Comparison of ENCODE assay signal across 8 mouse cellular contexts in the genomic region with DNA sequence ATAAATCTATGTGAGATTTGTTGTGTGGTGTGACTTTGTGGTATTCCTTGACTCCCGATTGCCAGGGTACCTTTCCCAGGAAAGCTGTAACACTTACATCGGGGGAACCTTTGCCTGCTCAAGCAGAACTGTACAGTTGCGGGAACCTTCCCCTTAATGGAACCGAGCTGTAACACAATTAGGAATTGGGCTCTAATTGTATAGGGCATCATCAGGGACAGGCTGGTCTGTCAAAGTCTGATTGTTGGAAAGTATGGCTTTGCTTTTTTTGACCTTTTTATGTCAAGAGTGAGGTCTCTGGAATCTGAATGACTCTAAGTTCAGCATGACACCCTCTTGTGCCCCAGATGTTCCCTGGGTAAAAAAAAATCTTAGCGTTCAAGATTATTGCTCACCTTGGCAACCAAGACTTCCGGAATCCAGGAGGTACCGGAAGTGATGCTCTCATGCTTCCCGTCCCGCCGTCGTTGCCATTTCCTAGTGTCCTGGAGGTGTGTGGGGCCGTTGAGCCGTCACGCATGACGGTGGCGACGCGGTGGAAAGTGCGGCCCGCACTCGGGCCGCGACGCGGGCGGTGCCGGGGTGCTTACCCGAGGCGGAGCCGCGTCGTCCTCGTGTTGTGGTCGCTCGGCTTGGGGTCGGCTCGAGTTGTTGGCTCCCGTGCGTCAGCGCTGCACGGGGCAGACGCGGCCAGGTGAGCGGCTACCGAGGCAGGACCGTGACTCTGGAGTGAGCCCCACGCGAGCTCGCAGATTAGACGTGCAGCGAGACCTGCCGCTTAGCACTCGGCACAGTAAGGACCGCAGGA. TPM values are rescaled to one million over a fixed set of nuclear protein-coding genes. Genes with fewer than 3 reads are reported as not detected.
DNase-seq lines count a peak whose midpoint lies in the region; ATAC-seq lines count a peak whose summit lies in the region.

No protein-coding gene starts in this region.

- peaks cover 15% of the 10 kb centered on the region; the same call in 1 of the 2 replicates for H3K36me3 ChIP-seq in intestine, embryonic 14.5 days (ENCODE audit: control insufficient read depth, insufficient read depth, low read length)

- peak overlapping the region; percentile 84 for H3K9ac ChIP-seq in intestine, embryonic 14.5 days (ENCODE audit: low read length)

- DNase-seq in adrenal gland, postnatal 10 days = peak; percentile 72
- DNase-seq in embryo, embryonic 9.5 days (ENCODE audit: extremely low spot score) = peak; percentile 61
- peak; percentile 23 to 29 for DNase-seq in gastrocnemius, postnatal 36 days
- DNase-seq in intestine, embryonic 14.5 days (ENCODE audit: low spot score) = peak; percentile 81
- peak; percentile 71 to 74 for DNase-seq in left cerebral cortex, postnatal 14 days (ENCODE audit: low spot score in 2 of 2)
- DNase-seq in right cerebral cortex, postnatal 10 days (ENCODE audit: low spot score in 2 of 2) = peak; percentile 84 to 90
- peak; percentile 41 to 66 for DNase-seq in urinary bladder, postnatal 36 days (ENCODE audit: low spot score in 2 of 2)

- peak overlapping the region; percentile 16; the same call in 1 of the 2 replicates for H3K27ac ChIP-seq in intestine, embryonic 14.5 days (ENCODE audit: low read depth)

- intact Hi-C loops in gastrocnemius, postnatal 36 days (cut with DNase I) = no loop called here
- intact Hi-C loops in left cerebral cortex, postnatal 14 days (cut with DNase I) = no loop called here

- H3K9me3 ChIP-seq in intestine, embryonic 14.5 days (ENCODE audit: control insufficient read depth, low read length) = peaks cover 8% of the 10 kb centered on the region

- 0 out of 2 replicates have a peak, but pooled peaks cover 3% of the 10 kb centered on the region for H3K27me3 ChIP-seq in intestine, embryonic 14.5 days (replicated peaks; ENCODE audit: control insufficient read depth, insufficient read depth, low read length)

- peak overlapping the region; percentile 94 for H3K4me2 ChIP-seq in intestine, embryonic 14.5 days (ENCODE audit: low read length)

- peak; percentile 87 for ATAC-seq in intestine, embryonic 14.5 days (replicated peaks; ENCODE audit: low FRiP score, low TSS enrichment, low read depth)
- ATAC-seq in megakaryocyte progenitor cell, adult 5-6 weeks (replicated peaks; ENCODE audit: poor library complexity) = peak; percentile 91

- 6% methylated on average over 54 of the region's 54 CpGs for WGBS in intestine, embryonic 14.5 days

- H3K4me3 ChIP-seq in intestine, embryonic 14.5 days (ENCODE audit: low read depth, low read length) = peak overlapping the region; percentile 83

- peaks cover 5% of the 10 kb centered on the region; the same call in 1 of the 2 replicates for H3K4me1 ChIP-seq in intestine, embryonic 14.5 days (replicated peaks; ENCODE audit: control insufficient read depth, insufficient read depth, low read length)

RNA-seq across cellular contexts. Expression of a gene that starts 1.1 kb away (rescaled TPM):
- total RNA-seq in adrenal gland, postnatal 10 days (2021) = 10 to 100 TPM in 1 of 2 experiments, 1 to 10 TPM in 1; 8.5 to 12.5 TPM
- total RNA-seq in gastrocnemius, postnatal 36 days (2021) = 1 to 10 TPM; 3.3 to 3.4 TPM
- 3.2 and 3.3 TPM in 2 replicates for polyA plus RNA-seq in intestine, embryonic 14.5 days (2014; fragmentation: Nextera tagmentation; extraction: Ambion mirVana)
- 1 to 10 TPM; 4.8 to 5.6 TPM for total RNA-seq in left cerebral cortex, postnatal 14 days (2021)
- 1.4 TPM in 2 replicates for total RNA-seq in megakaryocyte progenitor cell, adult 5-6 weeks (2015)
- 1.6 and 2.2 TPM in 2 replicates for total RNA-seq in megakaryocyte progenitor cell, adult 5-6 weeks (2017)

RNA-seq across cellular contexts. Expression of a gene that starts 20.8 kb away (rescaled TPM):
- total RNA-seq in adrenal gland, postnatal 10 days (2021) = 100 to 1,000 TPM in 1 of 2 experiments, 10 to 100 TPM in 1; 93.7 to 136 TPM
- total RNA-seq in gastrocnemius, postnatal 36 days (2021) = 10 to 100 TPM; 27.6 to 35.0 TPM
- polyA plus RNA-seq in intestine, embryonic 14.5 days (2014; fragmentation: Nextera tagmentation; extraction: Ambion mirVana) = 56.0 and 56.9 TPM in 2 replicates
- total RNA-seq in left cerebral cortex, postnatal 14 days (2021) = 100 to 1,000 TPM; 150 to 160 TPM
- 27.2 and 35.6 TPM in 2 replicates for total RNA-seq in megakaryocyte progenitor cell, adult 5-6 weeks (2015)
- total RNA-seq in megakaryocyte progenitor cell, adult 5-6 weeks (2017) = 56.0 and 80.6 TPM in 2 replicates

RNA-seq across cellular contexts. Expression of a gene that starts 36.3 kb away (rescaled TPM):
- 1 to 10 TPM; 5.6 to 5.9 TPM for total RNA-seq in adrenal gland, postnatal 10 days (2021)
- 1 to 10 TPM in 1 of 2 experiments, under 1 TPM in 1; 0.84 to 1.0 TPM for total RNA-seq in gastrocnemius, postnatal 36 days (2021)
- polyA plus RNA-seq in intestine, embryonic 14.5 days (2014; fragmentation: Nextera tagmentation; extraction: Ambion mirVana) = 17.5 and 19.7 TPM in 2 replicates
- total RNA-seq in left cerebral cortex, postnatal 14 days (2021) = 1 to 10 TPM; 6.0 to 6.3 TPM
- total RNA-seq in megakaryocyte progenitor cell, adult 5-6 weeks (2015) = 1.6 and 1.8 TPM in 2 replicates
- 1.5 and 2.2 TPM in 2 replicates for total RNA-seq in megakaryocyte progenitor cell, adult 5-6 weeks (2017)

RNA-seq across cellular contexts. Expression of a gene that starts 42.7 kb away (rescaled TPM):
- total RNA-seq in adrenal gland, postnatal 10 days (2021) = not detected
- not detected for total RNA-seq in gastrocnemius, postnatal 36 days (2021)
- 0.32 and 0.42 TPM in 2 replicates for polyA plus RNA-seq in intestine, embryonic 14.5 days (2014; fragmentation: Nextera tagmentation; extraction: Ambion mirVana)
- not detected for total RNA-seq in left cerebral cortex, postnatal 14 days (2021)
- not detected in 2 replicates for total RNA-seq in megakaryocyte progenitor cell, adult 5-6 weeks (2015)
- not detected in 2 replicates for total RNA-seq in megakaryocyte progenitor cell, adult 5-6 weeks (2017)

Comparison
In these comparisons a context has a peak if more than half of its experiments do, and no peak if none do; other contexts are left out.
1. Peak in every context shown above with its lines: DNase-seq, ATAC-seq, H3K4me3 ChIP-seq and H3K27ac ChIP-seq.
2. DNase-seq: peak in every context shown above with its lines; median percentile 87 in right cerebral cortex, postnatal 10 days; 81 in intestine, embryonic 14.5 days; 72 in left cerebral cortex, postnatal 14 days; 72 in adrenal gland, postnatal 10 days; 61 in embryo, embryonic 9.5 days; 54 in urinary bladder, postnatal 36 days; 26 in gastrocnemius, postnatal 36 days.